Mouse (Mus musculus) natural killer cell, adult 2 months (primary cell): Measurements from ENCODE around the gene Slamf7.

Source experiments
- DNase-seq, 2 experiments: peaks; one replicate each; pipeline ENCODE4 v3.0.0; 2022; ENCODE audit warnings: low spot score in 2 of 2

Slamf7 gene

DNA sequence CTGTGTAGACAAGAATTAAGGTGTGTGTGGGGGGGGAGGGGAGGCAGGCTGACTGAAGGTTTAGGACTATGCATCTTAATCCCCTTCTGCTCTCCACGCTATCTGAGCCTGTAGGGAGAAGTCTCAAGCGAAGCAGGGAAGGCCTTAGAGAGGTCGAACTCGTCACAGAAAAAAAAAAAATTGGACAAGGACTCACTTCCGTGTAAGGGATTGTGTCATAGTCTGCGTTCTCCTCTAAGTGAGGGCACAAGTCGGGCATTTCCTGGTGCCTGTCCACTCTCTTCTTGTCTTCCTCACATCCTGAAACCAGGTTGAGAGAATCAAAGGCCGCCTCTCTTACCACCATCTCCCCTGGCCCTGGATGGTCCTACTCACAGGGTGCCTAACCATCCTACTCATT, 15.7 kb downstream of the Slamf7 start:
- DNase-seq, result no peak

DNA sequence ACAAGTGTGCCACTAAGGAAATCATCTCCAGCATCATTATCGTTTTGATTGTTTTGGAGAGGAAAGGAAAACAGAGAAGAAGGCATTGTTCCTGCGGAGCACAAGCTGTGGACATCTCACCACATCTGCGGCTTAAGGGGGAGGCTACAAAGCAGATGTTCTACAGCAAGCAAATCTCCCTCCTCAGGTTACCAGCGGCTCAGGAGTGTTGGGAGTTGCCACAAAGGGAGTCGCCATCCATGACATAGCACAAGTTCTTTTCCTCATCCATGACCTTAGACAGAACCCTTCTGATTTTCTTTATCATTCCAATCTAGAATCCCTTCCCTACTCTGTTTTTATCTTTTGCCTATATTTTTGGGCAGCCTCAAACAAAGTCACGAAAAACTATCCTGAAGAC, 17.1 kb downstream of the Slamf7 start:
- DNase-seq, result no peak

DNA sequence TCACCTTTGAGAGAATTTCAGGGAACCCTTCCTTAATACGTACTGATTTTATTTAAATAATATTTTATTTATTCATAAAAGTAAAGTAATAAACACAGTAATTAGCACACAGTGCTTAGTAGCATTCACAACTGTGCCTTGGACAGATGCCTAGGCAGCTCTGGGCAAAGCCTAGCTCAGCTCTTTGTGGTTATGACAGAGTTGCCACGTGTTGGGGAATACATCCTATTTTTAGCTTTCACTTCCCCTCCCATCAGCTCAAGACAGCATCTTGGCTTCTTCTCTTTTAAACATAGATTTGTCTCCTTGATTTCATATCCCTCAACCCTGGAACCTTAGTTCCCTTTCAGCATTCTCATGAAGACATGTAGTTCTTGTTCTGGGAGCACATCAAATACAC, 21.4 kb downstream of the Slamf7 start:
- DNase-seq, result no peak

GRCm38 (mm10) chr1:171630912-171631311, 21.9 kb downstream of the Slamf7 start:
- DNase-seq, result no peak

DNA sequence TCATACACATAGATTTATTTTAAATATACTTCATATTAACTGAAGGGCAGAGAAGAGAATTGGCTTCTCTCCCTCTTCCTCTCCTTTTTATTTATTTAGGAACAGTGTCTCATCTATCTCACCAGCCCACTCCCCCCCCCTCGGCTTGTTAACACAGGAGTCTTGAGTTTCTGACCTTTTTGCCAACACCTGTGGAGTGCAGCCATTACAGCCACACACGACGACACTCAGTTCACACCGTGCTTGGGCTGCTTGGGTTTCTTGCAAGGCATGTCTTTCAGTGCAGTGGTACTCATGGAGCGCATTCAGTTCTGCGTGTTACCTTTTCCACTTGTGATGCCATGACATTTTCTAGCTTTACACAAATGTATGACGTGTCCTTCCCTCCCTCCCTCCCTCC, 22.8 kb downstream of the Slamf7 start:
- DNase-seq, result no peak

- peak; percentile 72 to 87 for DNase-seq
Observed at GRCm38 (mm10) chr1:171629168-171629567, 23.7 kb downstream of the Slamf7 start.

DNA sequence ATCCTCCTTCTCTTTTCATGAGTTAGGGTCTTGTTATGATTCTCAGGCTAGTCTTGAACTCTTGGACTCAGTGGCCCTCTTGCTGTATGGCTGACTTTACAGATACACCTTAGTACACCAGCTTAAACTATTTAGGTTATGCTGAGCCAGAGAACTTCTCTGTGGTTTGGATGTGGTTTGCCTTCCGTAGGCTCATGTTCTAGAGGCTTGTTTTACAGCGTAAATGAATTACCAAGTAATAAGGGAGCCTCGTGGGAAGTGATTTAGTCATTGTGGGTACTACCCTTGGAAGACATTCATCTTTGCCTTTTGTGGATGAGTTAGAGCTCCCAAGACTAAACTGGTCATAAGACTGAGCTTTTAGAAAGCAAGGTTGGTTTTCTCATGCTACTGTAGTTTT, 25.0 kb downstream of the Slamf7 start:
- DNase-seq, result no peak

DNA sequence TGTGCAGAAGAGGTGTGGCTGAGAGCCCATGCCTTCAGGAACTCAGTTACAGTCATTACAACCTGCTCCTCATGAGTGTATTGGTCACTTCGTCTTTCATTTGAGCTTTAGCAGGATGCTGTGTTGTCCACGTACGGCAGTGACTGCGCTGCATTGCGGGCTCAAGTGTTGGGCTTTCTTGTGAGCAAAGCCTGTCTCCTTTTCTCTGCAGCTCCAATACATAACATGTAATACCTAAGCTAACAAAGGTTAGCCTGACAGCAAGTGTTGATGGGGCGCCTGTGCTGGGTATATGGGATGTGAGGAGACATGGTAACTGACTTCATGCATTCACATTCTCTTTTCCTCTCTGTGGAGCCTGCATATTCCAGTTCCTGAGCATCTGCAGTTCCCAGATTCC, 32.7 kb downstream of the Slamf7 start:
- no peak for DNase-seq

- DNase-seq, result no peak
Observed at GRCm38 (mm10) chr1:171619645-171620044, 33.2 kb downstream of the Slamf7 start.

- peak; percentile 47 to 76 for DNase-seq
Observed at GRCm38 (mm10) chr1:171619001-171619400, 33.8 kb downstream of the Slamf7 start.

GRCm38 (mm10) chr1:171616881-171617515, 35.8 kb downstream of the Slamf7 start:
- DNase-seq, result no peak

DNA sequence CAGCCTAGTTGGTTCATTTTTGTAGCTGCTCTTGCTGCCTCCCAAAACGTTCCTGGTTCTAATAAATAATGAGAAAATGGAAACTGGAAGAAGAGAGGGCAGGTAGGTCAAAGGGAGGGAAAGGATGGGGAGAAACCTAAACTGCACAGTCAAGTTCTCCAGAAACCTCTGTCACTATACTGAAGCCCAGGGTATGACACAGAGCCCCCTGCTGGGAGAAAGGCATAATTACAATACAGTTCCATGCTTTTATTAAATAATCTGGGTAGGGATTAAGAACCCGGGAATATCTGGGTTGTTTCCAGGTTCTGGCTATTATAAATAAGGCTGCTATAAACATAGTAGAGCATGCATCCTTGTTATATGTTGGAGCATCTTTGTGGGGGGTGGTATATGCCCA, 38.9 kb downstream of the Slamf7 start:
- DNase-seq, result no peak

DNA sequence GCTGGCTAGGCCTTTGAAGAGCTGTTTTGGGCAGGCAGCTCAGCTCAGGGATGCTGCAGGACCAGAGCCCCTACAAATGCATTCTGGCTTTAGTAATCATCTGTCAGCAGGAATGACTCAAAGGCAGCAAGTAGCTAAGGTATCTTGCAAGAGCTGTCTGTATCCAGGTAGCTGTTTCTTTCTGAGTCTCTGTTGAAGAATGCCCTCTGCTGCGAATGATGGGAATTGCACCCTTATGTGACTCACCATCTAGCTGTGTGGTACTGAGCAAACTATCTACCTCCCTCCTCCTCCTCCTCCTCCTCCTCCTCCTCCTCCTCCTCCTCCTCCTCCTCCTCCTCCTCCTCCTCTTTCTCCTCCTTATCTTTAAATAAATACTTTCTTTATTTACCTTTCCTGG, 42.1 kb downstream of the Slamf7 start:
- DNase-seq, result peak; percentile 44 to 57

DNA sequence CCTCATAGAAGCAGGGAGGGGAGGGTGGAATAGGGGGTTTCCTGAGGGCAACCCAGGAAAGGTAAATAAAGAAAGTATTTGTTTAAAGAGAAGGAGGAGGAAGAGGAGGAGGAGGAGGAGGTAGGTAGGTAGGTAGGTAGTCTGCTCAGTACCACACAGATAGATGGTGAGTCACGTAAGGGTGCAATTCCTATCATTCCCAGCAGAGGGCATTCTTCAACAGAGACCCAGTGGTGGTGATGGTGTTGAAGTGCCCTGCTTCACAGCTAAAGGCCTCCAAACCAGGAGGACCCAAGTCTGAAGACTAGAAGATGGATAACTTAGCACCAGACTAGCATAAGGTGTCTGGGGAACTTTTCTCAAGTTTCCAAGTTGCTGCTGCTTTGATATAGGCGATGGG, 42.8 kb downstream of the Slamf7 start:
- DNase-seq, result peak; percentile 59 to 66

DNA sequence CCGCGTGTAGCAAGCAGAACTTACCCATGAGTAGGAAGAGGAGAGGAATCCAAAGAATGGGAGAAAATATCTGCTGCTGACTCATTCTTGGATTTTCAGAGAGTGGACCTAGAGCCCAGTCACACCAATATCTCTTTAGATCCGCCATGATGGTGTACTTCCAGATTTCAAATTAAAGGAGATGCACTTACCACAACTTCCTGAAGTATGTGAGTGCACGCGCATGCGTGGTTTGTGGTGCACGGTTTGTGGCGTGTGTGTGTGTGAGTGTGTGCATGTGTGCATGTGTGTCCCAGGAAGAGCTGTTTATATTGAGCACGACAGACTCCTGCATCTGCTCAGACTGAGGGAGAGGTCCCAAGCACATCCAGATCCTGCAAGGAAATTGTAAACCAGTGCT, 45.7 kb downstream of the Slamf7 start, which contains the start of gene Ly9:
Gene Ly9 (minus strand): TSS at position 235 of the 400 bp plus-strand sequence.
- peak; percentile 74 to 76 for DNase-seq

GRCm38 (mm10) chr1:171606656-171607055, 46.2 kb downstream of the Slamf7 start:
- DNase-seq, result no peak

GRCm38 (mm10) chr1:171604686-171605085, 48.1 kb downstream of the Slamf7 start:
- peak in 1 of 2 experiments; percentile 69 for DNase-seq

GRCm38 (mm10) chr1:171584584-171584983, 68.3 kb downstream of the Slamf7 start:
- no peak for DNase-seq
